Mouse (Mus musculus) gastrocnemius, postnatal 25 days (tissue): ENCODE measurements around the gene Notch2. TPM values are rescaled to one million over a fixed set of nuclear protein-coding genes. Genes with fewer than 3 reads are reported as not detected.
A peak's percentile ranks its signal among the peaks of the same experiment; 100 is the strongest.
"Not testable (repeated sequence)": the region's sequence is repeated elsewhere in the genome, so short reads cannot be mapped to it uniquely, and the experiment has no call there.

Experiments used
- DNase-seq: peaks from one replicate; pipeline ENCODE4 v3.0.0; 2022
- total RNA-seq, 2 experiments: library from RNA; stranded (reverse); gene quantifications; 1 replicate in 1 of 2; 2 replicates in 1 of 2; pipeline ENCODE4 v1.2.3; 2021

Notch2 gene
- total RNA-seq, 2 experiments from 2014 or later, result 9.9 to 10.3 TPM

DNA sequence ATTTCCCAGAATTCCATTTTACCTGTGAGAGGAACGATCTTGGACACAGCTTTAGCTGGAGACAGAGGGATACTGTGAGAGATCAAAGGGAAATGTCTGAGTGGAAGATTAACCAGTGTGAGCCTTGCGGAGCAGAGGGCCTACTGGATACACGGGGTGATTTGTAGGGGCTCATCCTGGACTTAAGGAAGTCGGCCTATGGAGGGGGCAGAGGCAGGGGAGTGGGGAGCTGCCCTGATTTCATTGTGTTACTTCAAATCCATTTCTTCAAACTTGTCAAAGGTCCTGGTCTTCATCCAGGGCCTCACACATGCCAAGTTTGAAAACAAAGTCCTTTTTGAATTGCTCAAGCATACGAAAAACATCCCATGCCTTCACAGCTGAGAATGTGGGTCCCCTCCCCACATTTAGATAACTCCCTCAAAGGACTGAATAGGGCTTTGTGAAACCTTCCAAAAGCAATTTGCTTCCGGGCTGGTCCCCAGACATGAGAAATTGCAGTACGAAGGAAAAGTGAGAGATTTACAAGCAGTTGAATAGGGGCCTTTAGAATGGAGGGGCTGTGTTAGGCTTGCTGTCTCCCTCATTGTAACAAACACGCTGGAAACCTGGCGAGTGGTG is 91.6 kb downstream of the Notch2 start:
- no peak for DNase-seq

GRCm38 (mm10) chr3:98105496-98105895 is 92.2 kb downstream of the Notch2 start:
- no peak for DNase-seq

DNA sequence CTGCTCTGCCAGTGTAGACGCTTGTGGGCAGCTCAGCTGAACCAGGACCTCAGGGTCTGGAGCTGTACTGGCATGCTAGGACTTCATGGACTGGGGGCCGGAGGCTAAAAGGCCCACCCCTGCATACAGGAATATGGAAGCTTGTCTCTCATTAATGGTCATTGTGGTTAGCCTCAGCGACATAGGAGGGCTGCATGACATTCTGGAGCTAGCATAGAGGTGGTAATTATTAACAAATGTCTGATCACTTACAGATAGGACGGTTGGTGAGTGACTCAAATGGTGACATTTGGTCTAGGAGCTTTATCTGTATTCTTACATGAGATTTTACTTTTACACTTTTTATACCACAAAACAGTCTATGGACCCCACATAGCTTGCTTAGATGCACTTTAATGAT is 92.8 kb downstream of the Notch2 start:
- no peak for DNase-seq

- DNase-seq, result peak; percentile 64
Measured at GRCm38 (mm10) chr3:98106590-98107313, 93.4 kb downstream of the Notch2 start.

- DNase-seq, result no peak
Measured at GRCm38 (mm10) chr3:98108416-98108815, 95.1 kb downstream of the Notch2 start.

DNA sequence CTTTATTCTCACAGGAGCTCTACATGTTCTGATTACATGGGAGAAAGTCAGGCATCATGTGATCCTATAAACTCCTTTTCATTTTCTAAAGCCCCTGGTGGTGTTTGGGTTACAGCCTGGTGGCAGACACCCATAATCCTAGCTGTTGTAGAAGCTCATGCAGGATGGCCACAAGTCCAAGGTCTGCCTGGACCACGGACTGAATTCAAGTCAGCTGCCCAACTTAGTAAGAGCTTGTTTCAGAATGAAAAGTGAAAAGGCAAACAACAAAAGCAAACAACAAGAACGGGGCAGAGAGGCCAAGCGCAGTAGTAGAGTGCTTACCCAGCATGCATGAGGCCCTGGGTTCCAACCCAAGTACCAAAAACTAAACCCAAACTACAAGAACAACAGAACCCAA is 95.5 kb downstream of the Notch2 start:
- no peak for DNase-seq

- DNase-seq, result no peak
Measured at GRCm38 (mm10) chr3:98110610-98111009, 97.3 kb downstream of the Notch2 start.

DNA sequence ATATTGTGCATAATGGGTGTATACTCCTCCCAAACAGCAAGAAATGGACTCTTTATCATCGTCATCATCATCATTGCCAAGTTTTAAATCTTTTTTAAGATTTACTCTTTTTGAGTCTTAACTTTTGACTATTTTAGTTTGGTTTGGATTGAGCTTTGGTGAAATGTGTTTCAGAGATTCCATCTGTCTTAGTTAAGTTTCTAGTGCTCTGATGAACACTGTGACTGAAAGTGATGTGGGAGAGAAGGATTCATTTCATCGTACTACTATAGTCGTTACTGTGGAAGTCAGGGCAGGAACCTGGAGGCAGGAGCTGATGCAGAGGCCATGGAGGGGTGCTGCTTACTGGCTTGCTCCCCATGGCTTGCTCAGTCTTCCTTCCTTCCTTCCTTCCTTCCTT is 104.9 kb downstream of the Notch2 start:
- no peak for DNase-seq

DNA sequence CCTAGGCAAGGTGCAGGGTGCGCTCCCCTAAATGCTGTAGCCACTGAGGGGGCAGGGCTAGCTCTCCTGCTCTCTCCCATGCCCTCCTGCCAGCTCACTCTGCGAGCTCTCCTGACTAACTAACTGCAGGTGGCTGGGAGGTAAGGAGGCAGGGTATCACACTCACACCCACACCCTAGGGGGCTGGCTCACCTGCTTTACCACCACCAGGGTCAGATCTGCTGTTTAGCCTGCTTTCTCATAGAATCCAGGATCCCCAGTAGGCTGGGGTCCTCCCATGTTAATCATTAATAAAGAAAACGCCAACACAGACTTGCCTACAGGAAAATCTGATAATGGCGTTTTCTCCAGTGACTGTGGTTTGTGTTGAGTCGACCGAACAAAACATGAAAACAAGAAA is 106.0 kb downstream of the Notch2 start:
- DNase-seq, result no peak

DNA sequence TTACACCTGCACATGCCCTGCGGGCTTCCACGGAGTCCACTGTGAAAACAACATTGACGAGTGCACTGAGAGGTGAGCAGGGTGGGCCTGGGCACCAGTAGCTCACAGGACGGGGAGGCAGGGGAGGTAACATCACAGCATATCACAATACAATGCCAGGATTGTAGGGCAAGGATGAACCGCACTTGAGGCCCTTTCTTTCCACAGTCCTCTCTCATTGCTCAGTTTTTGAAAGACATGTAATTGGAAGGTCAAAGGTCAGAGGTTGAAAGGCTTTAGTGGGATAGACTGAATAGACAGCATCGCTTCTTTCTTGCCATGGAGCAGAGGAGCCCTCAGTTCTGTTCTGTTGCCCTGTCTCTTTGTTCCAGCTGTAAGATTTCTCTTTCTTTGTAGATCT is 107.6 kb downstream of the Notch2 start:
- no peak for DNase-seq

DNA sequence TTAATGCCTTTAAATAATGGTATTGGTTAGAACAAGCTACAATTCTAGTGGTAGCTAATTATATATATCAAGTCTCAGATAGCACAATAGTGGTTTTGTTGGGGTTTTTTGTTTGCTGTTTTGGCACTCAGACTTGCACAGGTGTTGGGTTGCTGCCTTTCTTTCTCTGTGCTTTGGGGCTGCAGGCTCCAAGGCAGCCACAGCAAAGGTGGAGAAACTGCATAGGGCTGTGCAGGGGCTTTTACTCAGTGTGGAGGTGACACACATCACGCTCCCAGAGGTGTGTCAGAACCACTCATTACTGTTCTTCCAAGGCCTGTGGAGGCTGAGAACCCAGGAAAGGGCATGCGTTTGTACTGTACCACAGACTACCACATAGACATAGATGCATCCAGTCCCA is 114.4 kb downstream of the Notch2 start:
- DNase-seq, result no peak

DNA sequence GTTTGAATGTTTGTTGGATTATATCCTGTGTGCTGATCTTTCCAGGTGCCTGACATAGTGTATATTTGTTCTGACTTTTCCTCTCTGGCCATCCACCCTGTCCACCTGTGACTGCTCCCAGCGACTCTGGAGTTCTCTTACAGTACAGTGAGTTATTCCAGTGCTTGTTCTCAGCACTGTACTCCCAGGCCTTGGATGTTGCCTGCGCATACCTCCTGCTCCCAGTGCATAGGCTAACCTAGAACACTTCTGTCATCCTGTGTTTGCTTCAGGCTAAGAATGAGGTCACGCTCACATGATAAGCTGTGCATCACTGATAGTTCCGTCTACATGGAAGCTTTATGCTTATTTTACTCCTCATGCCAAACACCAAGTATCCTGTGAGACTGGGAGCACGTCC is 115.4 kb downstream of the Notch2 start:
- no peak for DNase-seq

DNA sequence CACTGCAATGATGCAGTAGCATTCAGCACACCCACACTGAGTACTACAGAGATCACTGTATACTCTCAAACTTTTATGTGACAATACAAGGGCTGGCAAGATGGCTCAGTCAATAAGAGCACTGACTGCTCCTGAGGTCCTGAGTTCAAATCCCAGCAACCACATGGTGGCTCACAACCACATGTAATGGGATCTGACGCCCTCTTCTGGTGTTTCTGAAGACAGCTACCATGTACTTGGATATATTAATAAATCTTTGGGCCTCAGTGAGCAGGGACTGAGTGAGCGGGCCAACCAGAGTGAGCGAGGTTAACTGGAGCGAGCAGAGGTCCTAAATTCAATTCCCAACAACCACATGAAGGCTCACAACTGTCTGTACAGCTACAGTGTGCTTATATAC is 118.8 kb downstream of the Notch2 start:
- not testable (repeated sequence) for DNase-seq

- no peak for DNase-seq
Measured at GRCm38 (mm10) chr3:98132636-98133035, 119.3 kb downstream of the Notch2 start.

GRCm38 (mm10) chr3:98141456-98141855 is 128.1 kb downstream of the Notch2 start:
- no peak for DNase-seq

DNA sequence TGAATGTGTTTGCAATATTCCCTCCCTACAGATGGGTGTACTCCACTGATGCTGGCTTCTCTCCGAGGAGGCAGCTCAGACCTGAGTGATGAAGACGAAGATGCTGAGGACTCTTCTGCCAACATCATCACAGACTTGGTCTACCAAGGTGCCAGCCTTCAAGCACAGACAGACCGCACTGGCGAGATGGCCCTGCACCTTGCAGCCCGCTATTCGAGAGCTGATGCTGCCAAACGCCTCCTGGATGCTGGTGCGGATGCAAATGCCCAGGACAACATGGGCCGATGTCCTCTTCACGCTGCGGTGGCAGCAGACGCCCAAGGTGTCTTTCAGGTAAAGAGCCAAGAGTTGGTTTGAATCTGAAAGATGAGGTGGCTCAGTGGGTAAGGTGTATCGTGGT is 129.5 kb downstream of the Notch2 start:
- DNase-seq, result no peak

DNA sequence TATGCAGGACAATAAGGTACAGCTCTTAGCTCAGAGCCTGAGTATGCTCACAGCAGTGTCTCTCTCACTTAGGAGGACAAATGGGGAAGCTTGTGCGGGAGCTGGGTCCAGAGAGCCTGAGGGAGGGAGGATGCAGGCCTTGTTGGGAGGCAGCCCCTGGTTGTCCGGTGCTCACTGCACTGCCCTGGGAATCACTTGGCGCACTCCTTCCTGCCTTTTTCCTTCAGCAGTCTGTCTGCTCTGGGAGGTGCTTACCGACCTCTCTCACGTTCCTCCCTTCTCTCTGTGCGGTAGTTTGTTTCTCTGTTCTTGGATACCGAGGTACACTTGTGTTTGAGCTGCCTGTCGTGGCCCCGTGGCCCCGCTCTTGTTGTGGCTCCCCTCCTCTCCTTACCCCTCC is 131.9 kb downstream of the Notch2 start:
- DNase-seq, result no peak

GRCm38 (mm10) chr3:98146471-98147410 is 133.4 kb downstream of the Notch2 start:
- DNase-seq, result no peak

- no peak for DNase-seq
Measured at GRCm38 (mm10) chr3:98147706-98148105, 134.4 kb downstream of the Notch2 start.

GRCm38 (mm10) chr3:98149881-98150280 is 136.6 kb downstream of the Notch2 start:
- no peak for DNase-seq

DNA sequence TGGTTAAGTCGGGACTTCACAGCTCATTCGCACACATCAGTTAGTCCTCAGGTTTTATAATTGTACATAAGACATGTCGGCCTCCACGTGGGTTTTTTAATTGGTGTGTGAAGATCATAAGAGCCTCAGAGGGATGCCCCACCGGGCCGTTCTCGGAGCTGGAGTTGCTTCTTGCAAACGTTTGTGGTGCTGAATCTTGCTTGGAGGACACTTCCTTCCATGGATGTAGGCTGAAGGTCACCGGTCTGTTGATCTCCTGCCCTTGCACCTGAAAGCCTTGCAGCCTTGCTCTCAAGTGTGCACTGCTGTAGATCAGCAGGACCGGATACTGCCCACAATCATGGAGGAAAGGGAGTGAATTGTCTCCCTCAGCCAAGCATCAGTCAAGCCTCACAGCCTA is 137.7 kb downstream of the Notch2 start:
- DNase-seq, result no peak

GRCm38 (mm10) chr3:98153460-98153859 is 140.1 kb downstream of the Notch2 start:
- no peak for DNase-seq

DNA sequence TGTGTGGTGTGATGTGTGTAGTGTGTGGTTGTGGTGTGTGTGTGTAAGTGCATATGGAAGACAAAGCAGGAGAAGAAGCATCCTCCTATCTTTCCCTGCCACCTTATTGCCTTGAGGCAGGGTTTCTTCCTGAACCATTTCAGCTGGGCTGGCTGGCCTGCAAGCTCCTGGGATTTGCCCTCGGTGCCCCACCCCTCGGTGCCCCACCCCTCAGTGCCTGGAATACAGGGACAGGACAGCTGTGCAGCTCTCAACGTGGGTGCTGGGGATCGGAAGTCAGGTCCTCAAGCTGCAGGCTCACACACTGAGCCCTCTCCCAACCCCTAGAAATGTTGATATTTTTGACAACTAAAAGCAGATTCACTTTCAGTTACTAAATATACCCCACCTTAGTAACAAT is 142.8 kb downstream of the Notch2 start:
- DNase-seq, result no peak
